Mouse (Mus musculus) CH12.LX (cell line): ENCODE measurements around the gene Dgcr6. TPM values are rescaled to one million over a fixed set of nuclear protein-coding genes. Genes with fewer than 3 reads are reported as not detected.
A peak's percentile ranks its signal among the peaks of the same experiment; 100 is the strongest.

Experiments
- DNase-seq: peaks from one replicate; pipeline ENCODE4 v3.0.0-alpha.2; 2013; ENCODE audit errors: extremely low read depth
- H3K27ac ChIP-seq: 2 replicates; pipeline ENCODE4 v1.5.1; 2012; ENCODE audit warnings: low read depth, mild to moderate bottlenecking, control low read depth, moderate library complexity; ENCODE audit not compliant: insufficient read depth
- H3K27me3 ChIP-seq: replicated peaks from 2 replicates; pipeline ENCODE3; 2012; ENCODE audit warnings: inconsistent platforms
- H3K36me3 ChIP-seq, 2 experiments: replicated peaks in 1 of 2; 2 replicates each; pipeline versions ENCODE3 to v1.6.1; 2012; ENCODE audit warnings: inconsistent platforms in 1 of 2, low read length in 1 of 2, mild to moderate bottlenecking in 1 of 2, mixed read lengths in 1 of 2, moderate library complexity in 1 of 2; ENCODE audit not compliant: control insufficient read depth in 1 of 2, insufficient read depth in 1 of 2
- H3K4me1 ChIP-seq, 2 experiments: 2 replicates each; pipeline ENCODE4 v1.6.1; 2012; ENCODE audit warnings: inconsistent platforms in 1 of 2, moderate library complexity in 1 of 2; ENCODE audit not compliant: insufficient read depth in 2 of 2, control insufficient read depth in 1 of 2
- H3K4me2 ChIP-seq: 2 replicates; pipeline ENCODE4 v1.6.1; 2012; ENCODE audit warnings: low read depth, mild to moderate bottlenecking, control low read depth; ENCODE audit not compliant: poor library complexity, insufficient read depth, severe bottlenecking
- H3K4me3 ChIP-seq, 3 experiments: fragments of 150-350 bp in 1 of 3; sonication (generic) in 1 of 3; replicated peaks in 1 of 3; 2 replicates each; pipeline versions ENCODE3 to v1.5.1; 2011 to 2012; ENCODE audit warnings: low read depth in 2 of 3, low read length in 2 of 3, mild to moderate bottlenecking in 2 of 3, moderate library complexity in 2 of 3, control low read depth in 1 of 3, improper control_type of control experiment in 1 of 3, inconsistent platforms in 1 of 3, mixed read lengths in 1 of 3; ENCODE audit not compliant: poor library complexity in 1 of 3
- H3K79me2 ChIP-seq: replicated peaks from 2 replicates; pipeline ENCODE4 v1.6.1; 2012; ENCODE audit warnings: mild to moderate bottlenecking, moderate library complexity; ENCODE audit not compliant: control insufficient read depth, poor library complexity, insufficient read depth, severe bottlenecking; ENCODE audit errors: extremely low read depth
- H3K9ac ChIP-seq: 2 replicates; pipeline ENCODE4 v1.6.1; 2012; ENCODE audit warnings: low read depth, mild to moderate bottlenecking, control low read depth, moderate library complexity; ENCODE audit not compliant: insufficient read depth
- H3K9me3 ChIP-seq: replicated peaks from 2 replicates; pipeline ENCODE3; 2012; ENCODE audit warnings: low read length, inconsistent platforms, mixed read lengths
- CHD1 ChIP-seq: IDR thresholded peaks from 2 replicates; pipeline ENCODE4 v1.6.1; 2012; ENCODE audit warnings: low read depth, low read length, improper control_type of control experiment, inconsistent platforms
- CTCF ChIP-seq, 2 experiments: IDR thresholded peaks in 1 of 2; conservative IDR thresholded peaks in 1 of 2; 2 replicates each; pipeline ENCODE4 v1.5.1; 2011 to 2012; ENCODE audit warnings: low read depth in 2 of 2, low read length in 2 of 2, improper control_type of control experiment in 1 of 2, inconsistent platforms in 1 of 2, mild to moderate bottlenecking in 1 of 2, moderate library complexity in 1 of 2
- E2F4 ChIP-seq: IDR thresholded peaks from 2 replicates; pipeline ENCODE4 v1.6.1; 2011; ENCODE audit warnings: low read depth, low read length, improper control_type of control experiment; ENCODE audit not compliant: insufficient replicate concordance
- ELF1 ChIP-seq: IDR thresholded peaks from 2 replicates; pipeline ENCODE4 v1.6.1; 2014; ENCODE audit warnings: low read depth, mild to moderate bottlenecking, inconsistent platforms, low read length, improper control_type of control experiment
- ETS1 ChIP-seq: conservative IDR thresholded peaks from 2 replicates; pipeline ENCODE4 v1.6.1; 2012; ENCODE audit warnings: low read depth, mild to moderate bottlenecking, inconsistent platforms, low read length, improper control_type of control experiment, moderate library complexity
- JUND ChIP-seq: conservative IDR thresholded peaks from 2 replicates; pipeline ENCODE4 v1.6.1; 2011; ENCODE audit warnings: low read depth, low read length, improper control_type of control experiment
- KAT2A ChIP-seq: IDR thresholded peaks from 2 replicates; pipeline ENCODE4 v1.6.1; 2012; ENCODE audit warnings: low read length, improper control_type of control experiment, inconsistent platforms; ENCODE audit not compliant: insufficient replicate concordance
- MAZ ChIP-seq: IDR thresholded peaks from 2 replicates; pipeline ENCODE4 v1.6.1; 2012; ENCODE audit warnings: low read depth, mild to moderate bottlenecking, inconsistent platforms, low read length, improper control_type of control experiment, moderate library complexity
- NRF1 ChIP-seq: IDR thresholded peaks from 2 replicates; pipeline ENCODE4 v1.6.1; 2014; ENCODE audit warnings: low read depth, mild to moderate bottlenecking, inconsistent platforms, low read length, improper control_type of control experiment, moderate library complexity
- PAX5 ChIP-seq: IDR thresholded peaks from 2 replicates; pipeline ENCODE4 v1.6.1; 2012; ENCODE audit warnings: low read length, inconsistent platforms, mixed read lengths
- POLR2A ChIP-seq: IDR thresholded peaks from 2 replicates; pipeline ENCODE4 v1.6.1; 2011; ENCODE audit warnings: low read depth, mild to moderate bottlenecking, improper control_type of control experiment, low read length
- RAD21 ChIP-seq: IDR thresholded peaks from 2 replicates; pipeline ENCODE4 v1.6.1; 2011; ENCODE audit warnings: low read depth, mild to moderate bottlenecking, low read length, improper control_type of control experiment, moderate library complexity
- RCOR1 ChIP-seq: conservative IDR thresholded peaks from 2 replicates; pipeline ENCODE4 v1.6.1; 2012; ENCODE audit warnings: low read depth, mild to moderate bottlenecking, inconsistent platforms, low read length, improper control_type of control experiment
- SIN3A ChIP-seq: IDR thresholded peaks from 2 replicates; pipeline ENCODE4 v1.6.1; 2012; ENCODE audit warnings: low read length, improper control_type of control experiment, inconsistent platforms
- SMC3 ChIP-seq: IDR thresholded peaks from 2 replicates; pipeline ENCODE4 v1.6.1; 2011; ENCODE audit warnings: low read depth, low read length, improper control_type of control experiment
- ZMIZ1 ChIP-seq: IDR thresholded peaks from 2 replicates; pipeline ENCODE4 v1.6.1; 2012; ENCODE audit warnings: low read depth, mild to moderate bottlenecking, inconsistent platforms, low read length, improper control_type of control experiment
- ZNF384 ChIP-seq: IDR thresholded peaks from 2 replicates; pipeline ENCODE4 v1.6.1; 2012; ENCODE audit warnings: low read depth, low read length, improper control_type of control experiment, inconsistent platforms
- dilution Hi-C: fragments of 300-500 bp; cut with MboI; formaldehyde crosslinking; loops from 2 replicates; pipeline ENCODE4 v1.14.3; 2020; ENCODE audit warnings: low sequenced_read_pairs; ENCODE audit not compliant: extremely low pct_unique_long_range_greater_than_20kb, extremely low pct_ligation_motif_present
- in situ Hi-C: fragments of 300-500 bp; cut with MboI; formaldehyde crosslinking; loops from 3 replicates; pipeline ENCODE4 v1.14.3; 2019; ENCODE audit warnings: low sequenced_read_pairs, low pct_ligation_motif_present, low pct_unique_long_range_greater_than_20kb, mixed read lengths
- polyA plus RNA-seq: library from polyadenylated mRNA; unstranded; fragments of >175 nt; gene quantifications from 2 replicates; pipeline ENCODE4 v1.2.1, GENCODE M21; 2012; ENCODE audit warnings: low read depth; ENCODE audit not compliant: insufficient read length
- total RNA-seq, 2 experiments: library from RNA; depleted of rRNA; stranded (reverse); fragments of 300-350 nt in 1 of 2; fragments of >200 nt in 1 of 2; gene quantifications; 2 replicates each; pipeline ENCODE4 v1.2.3; 2012 to 2014

Gene Dgcr6
- total and polyA plus RNA-seq, 3 experiments = 13.0 to 41.5 (median 32.4) TPM

DNA sequence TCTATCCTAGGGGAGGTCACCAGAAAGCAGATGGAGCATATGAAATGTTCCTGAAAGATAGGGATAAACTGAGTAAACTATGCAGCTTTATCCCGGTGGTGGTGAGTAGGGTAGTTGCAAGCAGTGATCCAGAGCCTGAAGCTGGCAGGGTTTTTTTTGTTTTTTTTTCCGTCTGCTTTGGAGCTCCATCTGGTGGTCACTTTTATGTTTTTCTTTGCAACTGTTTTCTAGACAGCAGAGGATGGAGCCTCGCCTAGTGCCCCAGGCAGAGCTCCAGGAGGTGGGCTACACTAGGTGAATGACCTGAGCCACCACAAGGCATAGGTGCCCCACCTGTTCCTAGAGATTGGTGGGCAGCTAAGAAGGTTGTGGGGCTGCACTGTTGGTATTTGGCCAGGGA lies 5.0 kb upstream of the Dgcr6 start:
- TF ChIP-seq ZNF384 (peak; percentile 99), RAD21 (peak; percentile 71), SMC3 (peak; percentile 74), MAZ (no peak), ZMIZ1 (no peak), CTCF (conservative IDR thresholded peaks at IDR 0.05 in 1 of 2, IDR thresholded peaks at IDR 0.05 in 1 of 2; ENCODE audit: low read depth in 2 of 2, low read length in 2 of 2) (peak; percentile 72 to 90)
- H3K4me2 ChIP-seq = no peak overlapping the region
- no peaks in the 10 kb centered on the region for H3K36me3 ChIP-seq
- no peaks in the 10 kb centered on the region for H3K79me2 ChIP-seq
- dilution Hi-C loops = no loop called here
- in situ Hi-C loops = no loop called here
- H3K4me1 ChIP-seq = peaks cover 6 to 16% of the 10 kb centered on the region in 2 experiments
- no peak overlapping the region for H3K4me3 ChIP-seq
- peaks cover 2% of the 10 kb centered on the region for H3K9me3 ChIP-seq
- peaks cover 70% of the 10 kb centered on the region for H3K27me3 ChIP-seq
- no peak overlapping the region for H3K27ac ChIP-seq
- DNase-seq = peak; percentile 71
- no peak overlapping the region for H3K9ac ChIP-seq

DNA sequence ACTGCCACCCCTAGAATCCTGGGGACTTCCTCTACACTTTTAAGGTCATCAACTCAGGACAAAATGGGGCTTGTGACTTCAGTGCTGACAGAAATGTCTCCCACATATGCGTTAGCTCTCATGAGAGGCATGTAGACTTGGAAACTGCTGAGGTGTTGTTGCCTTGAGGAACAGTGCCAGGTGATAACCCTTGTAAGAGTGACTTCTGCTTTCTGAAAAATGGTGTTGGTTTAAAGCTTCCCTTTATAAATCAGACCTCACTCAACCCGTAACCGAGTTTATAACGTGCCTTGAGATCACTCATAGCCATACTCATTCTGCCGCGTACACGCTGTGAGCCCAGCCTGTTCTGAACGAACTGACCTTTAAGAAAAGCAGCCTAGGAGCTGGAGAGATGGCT lies 4.6 kb upstream of the Dgcr6 start:
- no peak overlapping the region for H3K4me3 ChIP-seq
- no peak for DNase-seq
- TF ChIP-seq PAX5 = no peak
- no peak for TF ChIP-seq ELF1
- TF ChIP-seq KAT2A = no peak
- no peak for TF ChIP-seq JUND
- TF ChIP-seq RCOR1 = no peak
- TF ChIP-seq SIN3A = no peak
- TF ChIP-seq CHD1 = no peak
- peaks cover 6 to 20% of the 10 kb centered on the region in 2 experiments for H3K4me1 ChIP-seq
- H3K79me2 ChIP-seq = no peaks in the 10 kb centered on the region
- H3K27ac ChIP-seq = no peak overlapping the region
- no peak overlapping the region for H3K4me2 ChIP-seq
- H3K36me3 ChIP-seq = no peaks in the 10 kb centered on the region
- dilution Hi-C loops = no loop called here
- H3K27me3 ChIP-seq = peaks cover 67% of the 10 kb centered on the region
- no peaks in the 10 kb centered on the region for H3K9me3 ChIP-seq
- no peak overlapping the region for H3K9ac ChIP-seq
- in situ Hi-C loops = no loop called here

GRCm38 (mm10) chr16:18052322-18052721 lies 338 bp upstream of the Dgcr6 start:
- TF ChIP-seq RCOR1 = no peak
- TF ChIP-seq E2F4 = no peak
- no peak for TF ChIP-seq ETS1
- TF ChIP-seq NRF1 = peak; percentile 78
- TF ChIP-seq POLR2A = no peak
- H3K27ac ChIP-seq = no peak overlapping the region
- no peaks in the 10 kb centered on the region for H3K9me3 ChIP-seq
- H3K4me2 ChIP-seq = peak overlapping the region; percentile 21
- no peaks in the 10 kb centered on the region for H3K36me3 ChIP-seq
- peaks cover 76% of the 10 kb centered on the region for H3K27me3 ChIP-seq
- no peaks in the 10 kb centered on the region for H3K79me2 ChIP-seq
- H3K4me1 ChIP-seq = peaks cover 6 to 23% of the 10 kb centered on the region in 2 experiments
- H3K4me3 ChIP-seq = peak overlapping the region in 1 of 3 experiments; percentile 4
- in situ Hi-C loops = no loop called here
- no peak overlapping the region for H3K9ac ChIP-seq
- dilution Hi-C loops = no loop called here
- no peak for DNase-seq
